Mouse (Mus musculus) MEL (cell line): ENCODE results near the gene Pcdh19.

Experiments used
- CTCF ChIP-seq, 3 experiments: IDR thresholded peaks in 2 of 3; conservative IDR thresholded peaks in 1 of 3; 2 replicates each; pipeline ENCODE4 v1.5.1; 2011 to 2012; ENCODE audit warnings: low read length in 3 of 3, low read depth in 2 of 3, mild to moderate bottlenecking in 2 of 3, improper control_type of control experiment in 1 of 3, inconsistent platforms in 1 of 3, mixed read lengths in 1 of 3, moderate library complexity in 1 of 3; ENCODE audit not compliant: control insufficient read depth in 1 of 3, insufficient read depth in 1 of 3, poor library complexity in 1 of 3, severe bottlenecking in 1 of 3
- E2F4 ChIP-seq: IDR thresholded peaks from 2 replicates; pipeline ENCODE4 v1.6.1; 2011; ENCODE audit warnings: low read depth, low read length, improper control_type of control experiment, borderline replicate concordance
- EP300 ChIP-seq, 2 experiments: IDR thresholded peaks; 2 replicates each; pipeline ENCODE4 v1.6.1; 2011; ENCODE audit warnings: improper control_type of control experiment in 2 of 2, low read length in 2 of 2, low read depth in 1 of 2, mild to moderate bottlenecking in 1 of 2
- ETS1 ChIP-seq: IDR thresholded peaks from 2 replicates; pipeline ENCODE4 v1.6.1; 2012; ENCODE audit warnings: low read depth, mild to moderate bottlenecking, inconsistent platforms, low read length, improper control_type of control experiment, moderate library complexity
- GATA1 ChIP-seq: IDR thresholded peaks from 2 replicates; pipeline ENCODE4 v1.6.1; 2011; ENCODE audit warnings: low read depth, low read length, improper control_type of control experiment
- MAX ChIP-seq: IDR thresholded peaks from 2 replicates; pipeline ENCODE4 v1.6.1; 2011; ENCODE audit warnings: low read length, improper control_type of control experiment
- MAZ ChIP-seq: IDR thresholded peaks from 2 replicates; pipeline ENCODE4 v1.6.1; 2012; ENCODE audit warnings: low read depth, mild to moderate bottlenecking, inconsistent platforms, low read length, improper control_type of control experiment
- POLR2A ChIP-seq, 2 experiments: IDR thresholded peaks; 2 replicates each; pipeline ENCODE4 v1.6.1; 2011 to 2012; ENCODE audit warnings: low read length in 2 of 2, mild to moderate bottlenecking in 2 of 2, control low read depth in 1 of 2, improper control_type of control experiment in 1 of 2, low read depth in 1 of 2, moderate library complexity in 1 of 2; ENCODE audit not compliant: control insufficient read depth in 1 of 2, insufficient read depth in 1 of 2, poor library complexity in 1 of 2
- RAD21 ChIP-seq: IDR thresholded peaks from 2 replicates; pipeline ENCODE4 v1.6.1; 2011; ENCODE audit warnings: mild to moderate bottlenecking, low read depth, low read length, improper control_type of control experiment
- TBP ChIP-seq: IDR thresholded peaks from 2 replicates; pipeline ENCODE4 v1.8.0; 2011; ENCODE audit warnings: low read depth, low read length, improper control_type of control experiment
- ZKSCAN1 ChIP-seq: IDR thresholded peaks from 2 replicates; pipeline ENCODE4 v1.6.1; 2012; ENCODE audit warnings: low read depth, mild to moderate bottlenecking, inconsistent platforms, low read length, improper control_type of control experiment, moderate library complexity

DNA sequence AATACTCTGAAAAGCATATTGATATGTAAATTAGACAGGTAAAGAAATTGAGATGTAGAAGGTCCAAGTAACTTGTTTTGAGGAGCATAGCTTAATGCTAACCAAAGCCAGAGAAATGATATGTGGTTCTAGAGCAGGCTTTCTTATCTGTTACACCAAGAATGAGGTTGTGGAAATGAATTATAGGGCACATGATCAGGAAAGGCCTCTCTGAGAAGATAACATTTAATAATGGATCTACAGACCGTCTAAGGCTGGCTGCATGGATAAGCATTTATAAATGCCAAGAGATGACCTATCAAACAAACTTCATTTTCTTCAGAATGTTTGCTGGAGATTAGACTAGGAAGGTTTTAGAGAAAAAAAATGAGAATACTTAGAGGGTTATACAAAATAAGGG, 14.1 kb upstream of the Pcdh19 start:
- TF ChIP-seq E2F4, result no peak
- TF ChIP-seq ETS1, result peak; percentile 70
- no peak for TF ChIP-seq CTCF (IDR thresholded peaks at IDR 0.05 in 2 of 3, conservative IDR thresholded peaks at IDR 0.05 in 1 of 3; ENCODE audit: control insufficient read depth in 1 of 3, insufficient read depth in 1 of 3, low read depth in 2 of 3, low read length in 3 of 3, poor library complexity in 1 of 3, severe bottlenecking in 1 of 3)
- TF ChIP-seq ZKSCAN1, result no peak
- TF ChIP-seq POLR2A (IDR thresholded peaks at IDR 0.05; ENCODE audit: control insufficient read depth in 1 of 2, insufficient read depth in 1 of 2, low read depth in 1 of 2, low read length in 2 of 2, poor library complexity in 1 of 2), result no peak
- peak; percentile 67; the same call in 1 of the 2 replicates for TF ChIP-seq GATA1
- TF ChIP-seq MAX, result peak; percentile 36; the same call in 1 of the 2 replicates
- TF ChIP-seq RAD21, result no peak
- TF ChIP-seq EP300 (IDR thresholded peaks at IDR 0.05; ENCODE audit: low read depth in 1 of 2, low read length in 2 of 2), result peak; percentile 82 to 87
- TF ChIP-seq MAZ, result no peak
- TF ChIP-seq TBP, result no peak
